Mouse (Mus musculus) MEL (cell line): ENCODE measurements at regions not wholly inside any gene's neighbourhood (a gene's known extent, or its start where the extent isn't known, plus 50 kb on each side); places are given as distances from the start of the nearest gene placed in this dataset.

Source experiments
- DNase-seq: peaks from one replicate; pipeline ENCODE4 v3.0.0; 2011; ENCODE audit warnings: low read depth, low spot score
- H3K27ac ChIP-seq: 2 replicates; pipeline ENCODE4 v1.5.1; 2012; ENCODE audit warnings: low read depth, mild to moderate bottlenecking, control low read depth, low read length, moderate library complexity; ENCODE audit not compliant: control insufficient read depth
- H3K27me3 ChIP-seq, 2 experiments: fragments of 150-350 bp in 1 of 2; sonication (generic) in 1 of 2; 2 replicates each; pipeline ENCODE4 v1.6.1; 2012; ENCODE audit warnings: low read length in 2 of 2, mild to moderate bottlenecking in 2 of 2, improper control_type of control experiment in 1 of 2, moderate library complexity in 1 of 2; ENCODE audit not compliant: insufficient read depth in 2 of 2, control insufficient read depth in 1 of 2
- H3K36me3 ChIP-seq, 2 experiments: 2 replicates each; pipeline ENCODE4 v1.6.1; 2012 to 2014; ENCODE audit warnings: low read length in 2 of 2, improper control_type of control experiment in 1 of 2, inconsistent platforms in 1 of 2, mild to moderate bottlenecking in 1 of 2; ENCODE audit not compliant: insufficient read depth in 2 of 2, control insufficient read depth in 1 of 2
- H3K4me1 ChIP-seq, 2 experiments: fragments of 150-350 bp in 1 of 2; sonication (generic) in 1 of 2; 2 replicates each; pipeline ENCODE4 v1.6.1; 2012; ENCODE audit warnings: low read length in 2 of 2, improper control_type of control experiment in 1 of 2, mild to moderate bottlenecking in 1 of 2; ENCODE audit not compliant: insufficient read depth in 2 of 2, control insufficient read depth in 1 of 2
- H3K4me3 ChIP-seq, 2 experiments: fragments of 150-350 bp in 1 of 2; sonication (generic) in 1 of 2; 2 replicates each; pipeline ENCODE4 v1.5.1; 2012; ENCODE audit warnings: low read depth in 2 of 2, low read length in 2 of 2, mild to moderate bottlenecking in 2 of 2, moderate library complexity in 2 of 2, control low read depth in 1 of 2, improper control_type of control experiment in 1 of 2; ENCODE audit not compliant: control insufficient read depth in 1 of 2, insufficient read depth in 1 of 2
- H3K79me2 ChIP-seq: 2 replicates; pipeline ENCODE4 v1.6.1; 2012; ENCODE audit warnings: mild to moderate bottlenecking, low read length, moderate library complexity; ENCODE audit not compliant: control insufficient read depth, poor library complexity, insufficient read depth
- H3K9ac ChIP-seq: 2 replicates; pipeline ENCODE4 v1.6.1; 2012; ENCODE audit warnings: low read depth, mild to moderate bottlenecking, control low read depth, low read length, moderate library complexity; ENCODE audit not compliant: control insufficient read depth, poor library complexity, severe bottlenecking
- H3K9me3 ChIP-seq: fragments of 150-350 bp; sonication (generic); replicated peaks from 2 replicates; pipeline ENCODE4 v1.6.1; 2012; ENCODE audit warnings: mild to moderate bottlenecking, low read length, improper control_type of control experiment, moderate library complexity; ENCODE audit not compliant: insufficient read depth
- CHD2 ChIP-seq: IDR thresholded peaks from 2 replicates; pipeline ENCODE4 v1.6.1; 2011; ENCODE audit warnings: low read length, improper control_type of control experiment
- ELF1 ChIP-seq: IDR thresholded peaks from 2 replicates; pipeline ENCODE4 v1.6.1; 2014; ENCODE audit warnings: low read depth, mild to moderate bottlenecking, inconsistent platforms, low read length, improper control_type of control experiment, moderate library complexity
- HCFC1 ChIP-seq: IDR thresholded peaks from 2 replicates; pipeline ENCODE4 v1.6.1; 2012; ENCODE audit warnings: low read depth, mild to moderate bottlenecking, inconsistent platforms, low read length, improper control_type of control experiment, moderate library complexity
- MAX ChIP-seq: IDR thresholded peaks from 2 replicates; pipeline ENCODE4 v1.6.1; 2011; ENCODE audit warnings: low read length, improper control_type of control experiment
- MAZ ChIP-seq: IDR thresholded peaks from 2 replicates; pipeline ENCODE4 v1.6.1; 2012; ENCODE audit warnings: low read depth, mild to moderate bottlenecking, inconsistent platforms, low read length, improper control_type of control experiment
- MEF2A ChIP-seq: IDR thresholded peaks from 2 replicates; pipeline ENCODE4 v1.6.1; 2014; ENCODE audit warnings: low read depth, mild to moderate bottlenecking, inconsistent platforms, low read length, improper control_type of control experiment; ENCODE audit not compliant: poor library complexity, insufficient replicate concordance, severe bottlenecking; ENCODE audit errors: extremely low read depth
- MYB ChIP-seq: IDR thresholded peaks from 2 replicates; pipeline ENCODE4 v1.6.1; 2011; ENCODE audit warnings: mild to moderate bottlenecking, low read depth, low read length, improper control_type of control experiment
- NELFE ChIP-seq: IDR thresholded peaks from 2 replicates; pipeline ENCODE4 v1.6.1; 2011; ENCODE audit warnings: low read depth, low read length, improper control_type of control experiment
- NRF1 ChIP-seq: IDR thresholded peaks from 2 replicates; pipeline ENCODE4 v1.6.1; 2014; ENCODE audit warnings: low read depth, mild to moderate bottlenecking, inconsistent platforms, low read length, improper control_type of control experiment, moderate library complexity; ENCODE audit not compliant: poor library complexity, insufficient read depth, severe bottlenecking
- POLR2A ChIP-seq, 2 experiments: IDR thresholded peaks; 2 replicates each; pipeline ENCODE4 v1.6.1; 2011 to 2012; ENCODE audit warnings: low read length in 2 of 2, mild to moderate bottlenecking in 2 of 2, control low read depth in 1 of 2, improper control_type of control experiment in 1 of 2, low read depth in 1 of 2, moderate library complexity in 1 of 2; ENCODE audit not compliant: control insufficient read depth in 1 of 2, insufficient read depth in 1 of 2, poor library complexity in 1 of 2
- POLR2AphosphoS2 ChIP-seq: IDR thresholded peaks from 2 replicates; pipeline ENCODE4 v1.6.1; 2011; ENCODE audit warnings: low read length, improper control_type of control experiment
- POLR2AphosphoS5 ChIP-seq: IDR thresholded peaks from 2 replicates; pipeline ENCODE4 v1.6.1; 2012; ENCODE audit warnings: low read depth, borderline replicate concordance, mild to moderate bottlenecking, inconsistent platforms, low read length, moderate library complexity, mixed read lengths
- RCOR1 ChIP-seq: IDR thresholded peaks from 2 replicates; pipeline ENCODE4 v1.6.1; 2012; ENCODE audit warnings: low read depth, mild to moderate bottlenecking, inconsistent platforms, low read length, improper control_type of control experiment
- SMC3 ChIP-seq: IDR thresholded peaks from 2 replicates; pipeline ENCODE4 v1.6.1; 2011; ENCODE audit warnings: low read depth, low read length, improper control_type of control experiment
- TAL1 ChIP-seq: IDR thresholded peaks from 2 replicates; pipeline ENCODE4 v1.6.1; 2012; ENCODE audit warnings: mild to moderate bottlenecking, inconsistent platforms, low read length, moderate library complexity, mixed read lengths
- TCF12 ChIP-seq: IDR thresholded peaks from 2 replicates; pipeline ENCODE4 v1.6.1; 2014; ENCODE audit warnings: low read depth, mild to moderate bottlenecking, inconsistent platforms, low read length, improper control_type of control experiment, moderate library complexity
- USF2 ChIP-seq, 2 experiments: IDR thresholded peaks; 2 replicates each; pipeline ENCODE4 v1.6.1; 2011 to 2012; ENCODE audit warnings: improper control_type of control experiment in 2 of 2, low read length in 2 of 2, borderline replicate concordance in 1 of 2, inconsistent platforms in 1 of 2, low read depth in 1 of 2, mild to moderate bottlenecking in 1 of 2; ENCODE audit not compliant: insufficient read depth in 1 of 2
- ZC3H11A ChIP-seq: IDR thresholded peaks from 2 replicates; pipeline ENCODE4 v1.6.1; 2012; ENCODE audit warnings: low read depth, mild to moderate bottlenecking, inconsistent platforms, low read length, improper control_type of control experiment
- ZNF384 ChIP-seq: IDR thresholded peaks from 2 replicates; pipeline ENCODE4 v1.6.1; 2012; ENCODE audit warnings: low read depth, mild to moderate bottlenecking, inconsistent platforms, low read length, improper control_type of control experiment

DNA sequence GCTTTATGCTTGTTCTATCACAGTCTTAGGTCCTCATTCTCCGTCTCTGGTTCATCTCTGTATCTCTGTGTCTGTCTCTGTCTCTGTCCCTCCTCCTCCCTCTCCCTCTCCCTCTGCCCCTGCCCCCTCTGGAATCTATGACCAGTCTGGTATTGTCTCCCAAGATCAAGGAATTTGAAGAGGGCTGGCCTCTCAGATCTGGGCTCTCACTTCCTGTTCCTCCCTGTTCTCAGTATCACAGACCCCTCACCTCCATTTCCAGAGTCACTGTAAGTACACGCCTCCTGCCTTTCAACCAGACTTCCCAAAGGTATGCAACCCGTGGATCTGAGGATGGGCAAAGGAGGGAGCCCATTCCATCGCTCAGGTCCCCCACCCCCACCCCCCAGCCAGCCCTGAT, 144.7 kb upstream of the Jarid2 start:
- H3K27ac ChIP-seq = no peak overlapping the region
- H3K9ac ChIP-seq = no peak overlapping the region
- no peak for DNase-seq
- no peaks in the 10 kb centered on the region for H3K9me3 ChIP-seq
- peaks cover 0 to 1% of the 10 kb centered on the region in 2 experiments; a peak in 1 of 4 replicates for H3K27me3 ChIP-seq
- H3K4me1 ChIP-seq = no peaks in the 10 kb centered on the region
- no peaks in the 10 kb centered on the region for H3K36me3 ChIP-seq
- H3K4me3 ChIP-seq = no peak overlapping the region
- H3K79me2 ChIP-seq = no peaks in the 10 kb centered on the region
- TF ChIP-seq NRF1 (no peak), MAX (no peak), CHD2 (no peak), HCFC1 (no peak), TAL1 (no peak), POLR2AphosphoS2 (no peak)

DNA sequence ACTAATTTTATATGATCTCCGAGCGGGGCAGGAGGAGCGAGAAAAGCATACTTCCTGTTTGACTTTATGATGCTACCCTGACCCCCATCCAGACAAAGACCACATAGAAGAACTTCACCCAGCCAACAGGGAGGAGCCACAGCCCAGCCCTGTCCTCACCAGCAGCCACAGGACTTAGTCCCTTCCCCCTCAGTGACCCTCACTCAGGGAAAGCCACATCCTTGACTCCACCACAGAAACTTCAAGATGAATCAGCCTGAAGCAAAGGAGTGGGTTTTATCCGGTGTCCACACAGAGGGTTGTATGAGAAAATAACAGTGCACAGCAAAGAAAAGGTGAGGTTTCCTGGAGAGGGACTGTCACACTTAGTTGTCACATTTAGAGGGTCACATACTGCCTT, 141.4 kb upstream of the Jarid2 start:
- no peak for DNase-seq
- no peak for TF ChIP-seq TCF12
- no peak for TF ChIP-seq ZC3H11A
- no peak for TF ChIP-seq POLR2AphosphoS2
- no peak for TF ChIP-seq SMC3
- no peak for TF ChIP-seq MAZ
- no peak for TF ChIP-seq POLR2AphosphoS5
- no peak for TF ChIP-seq ZNF384
- TF ChIP-seq NELFE = no peak
- TF ChIP-seq POLR2A (IDR thresholded peaks at IDR 0.05; ENCODE audit: control insufficient read depth in 1 of 2, insufficient read depth in 1 of 2, low read depth in 1 of 2, low read length in 2 of 2, poor library complexity in 1 of 2) = no peak
- no peak for TF ChIP-seq CHD2
- no peak for TF ChIP-seq MYB
- no peak for TF ChIP-seq ELF1
- no peak for TF ChIP-seq USF2 (IDR thresholded peaks at IDR 0.05; ENCODE audit: borderline replicate concordance in 1 of 2, insufficient read depth in 1 of 2, low read depth in 1 of 2, low read length in 2 of 2)
- no peak for TF ChIP-seq RCOR1
- no peak for TF ChIP-seq MEF2A
- Histone ChIP-seq H3K4me1 (no peaks in the 10 kb centered on the region), H3K36me3 (no peaks in the 10 kb centered on the region), H3K9ac (no peak overlapping the region), H3K9me3 (no peaks in the 10 kb centered on the region), H3K27me3 (peaks cover 0 to 1% of the 10 kb centered on the region in 2 experiments; a peak in 2 of 4 replicates), H3K79me2 (no peaks in the 10 kb centered on the region), H3K4me3 (no peak overlapping the region), H3K27ac (no peak overlapping the region)
